Mouse (Mus musculus): ENCODE results near the gene Pde8b.

The Pde8b gene

DNA sequence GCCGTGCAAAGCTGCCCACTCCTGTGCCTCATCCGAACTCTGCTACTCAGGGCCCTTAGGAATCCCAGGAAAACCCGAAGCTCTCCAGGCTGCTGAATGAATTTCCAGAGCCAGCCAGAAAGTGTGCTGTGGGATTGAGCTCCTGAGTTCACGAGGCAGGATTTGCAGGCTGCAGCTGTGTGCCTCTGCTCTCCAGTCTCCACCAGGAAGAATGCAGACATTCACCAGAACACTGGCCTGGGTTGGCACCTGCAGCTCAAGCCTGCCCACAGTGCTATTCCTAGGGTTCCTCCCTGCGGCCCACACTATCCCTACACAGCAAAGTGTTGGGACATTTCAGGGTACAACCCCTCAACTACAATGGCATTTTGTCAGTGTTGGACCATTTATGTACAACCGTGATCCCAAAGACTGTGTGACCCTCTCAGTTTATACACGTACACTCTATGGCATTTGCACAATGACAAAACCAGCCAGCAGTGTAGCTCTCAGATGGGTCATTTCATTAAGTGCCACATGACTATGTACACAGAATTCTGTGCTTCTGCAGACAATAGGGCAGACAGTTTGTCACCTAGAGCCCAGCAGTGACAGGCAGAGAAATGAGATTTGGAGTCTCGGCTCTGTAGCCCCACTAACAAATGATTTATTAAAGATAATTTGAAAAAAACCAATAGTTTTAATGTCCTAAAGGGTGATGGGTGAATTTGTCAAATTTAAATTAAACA lies 176.5 kb downstream of the Pde8b start:
- DNase-seq = no peak

- no peak for DNase-seq
Measured at GRCm38 (mm10) chr13:95070268-95070667, 179.9 kb downstream of the Pde8b start.

GRCm38 (mm10) chr13:95067854-95068253 lies 182.3 kb downstream of the Pde8b start:
- DNase-seq = no peak

DNA sequence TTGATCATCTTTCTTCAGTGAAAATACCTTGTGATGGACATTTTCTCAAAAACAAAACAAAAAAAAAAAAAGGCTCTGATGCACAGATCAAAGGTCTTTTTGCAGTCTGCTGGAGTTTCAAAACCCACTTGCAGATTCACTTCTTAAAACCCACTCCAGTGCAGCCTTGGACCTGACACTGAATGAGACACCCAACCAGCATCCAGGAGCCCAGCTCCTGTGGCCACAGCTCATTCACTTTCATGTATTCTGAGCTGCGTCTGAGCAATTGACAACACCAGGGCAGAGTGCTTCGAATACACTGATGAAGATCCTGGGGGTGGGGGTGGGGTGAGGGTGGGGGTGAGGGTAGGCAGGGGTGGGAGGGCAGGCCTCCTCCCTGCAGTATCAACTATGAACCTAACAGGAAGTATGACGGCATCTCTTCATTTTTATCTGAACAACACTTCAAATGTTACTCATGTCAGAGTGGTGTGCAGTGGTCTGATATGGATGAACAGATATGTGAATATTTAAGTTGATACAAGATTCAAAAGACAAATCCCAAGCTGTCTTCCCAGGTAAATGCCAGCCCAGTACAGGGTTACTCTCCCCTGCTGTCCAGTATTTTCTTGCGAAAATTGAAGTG lies 186.6 kb downstream of the Pde8b start:
- no peak for DNase-seq

- no peak for DNase-seq
Measured at GRCm38 (mm10) chr13:95058885-95059284, 191.3 kb downstream of the Pde8b start.

DNA sequence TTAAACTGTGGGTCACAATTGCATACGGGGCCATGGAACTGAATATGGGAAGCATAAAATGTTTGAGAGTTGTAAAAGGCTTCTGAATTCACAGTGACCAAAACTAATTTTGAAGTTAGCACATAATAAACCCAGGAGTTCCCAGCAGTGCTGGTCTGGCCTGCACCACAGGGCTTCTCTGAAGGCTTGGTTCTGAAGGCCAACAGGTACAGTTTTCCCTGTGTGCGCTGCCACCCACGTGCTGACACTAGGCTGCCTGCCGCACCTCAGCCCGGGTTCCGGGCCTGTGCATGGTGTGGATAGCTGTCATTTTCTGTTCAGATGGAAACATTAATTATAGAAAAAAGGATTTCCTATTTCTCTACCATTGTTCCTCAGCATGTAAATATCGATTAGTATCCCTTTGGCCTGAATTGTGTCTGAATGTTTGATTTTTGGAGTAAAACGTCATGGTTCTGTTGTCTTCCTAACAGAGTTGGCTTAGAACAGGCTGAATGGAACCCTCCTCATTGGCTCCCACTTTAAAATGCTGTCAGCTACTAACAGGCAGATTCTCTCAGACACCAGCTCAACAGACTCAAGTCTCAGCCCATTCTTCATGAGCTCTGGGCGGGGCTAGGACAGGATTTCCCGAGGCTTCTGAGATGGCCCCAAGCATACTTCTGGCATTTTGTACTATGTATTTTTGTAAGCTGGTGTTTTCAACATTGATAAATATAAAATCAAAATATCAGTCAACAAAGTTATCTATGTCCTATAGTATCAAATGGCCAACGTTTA lies 193.4 kb downstream of the Pde8b start:
- DNase-seq = no peak

DNA sequence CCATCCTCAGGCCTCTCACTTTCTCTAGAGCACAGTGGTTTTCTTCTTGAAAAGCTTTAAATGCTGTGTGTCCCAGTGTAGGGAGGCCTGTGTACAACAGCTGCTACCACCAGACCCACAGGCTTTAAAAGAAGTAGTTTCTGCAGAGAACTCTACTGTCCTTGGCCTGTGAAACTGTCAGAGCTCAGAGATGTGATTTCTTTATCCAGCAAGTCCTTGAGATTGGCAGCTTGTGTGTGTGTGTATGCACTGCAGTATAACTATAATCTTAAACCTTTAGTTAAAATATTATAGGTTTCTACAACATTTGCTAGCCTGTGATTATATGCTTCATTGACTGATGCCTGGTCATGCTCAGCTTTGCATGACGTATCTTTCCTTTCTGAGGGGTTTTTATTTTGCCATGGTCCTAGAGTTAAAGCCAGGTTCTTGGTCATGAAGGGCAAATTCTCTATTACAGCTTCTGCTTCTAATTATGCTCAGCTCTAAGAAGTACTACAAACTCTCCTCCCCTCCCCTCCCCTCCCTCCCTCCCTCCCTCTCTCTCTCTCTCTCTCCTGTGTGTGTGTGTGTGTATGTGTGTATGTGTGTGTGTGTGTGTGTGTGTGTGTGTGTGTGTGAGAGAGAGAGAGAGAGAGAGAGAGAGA lies 194.3 kb downstream of the Pde8b start:
- DNase-seq = no peak

GRCm38 (mm10) chr13:95052421-95052820 lies 197.7 kb downstream of the Pde8b start:
- DNase-seq = no peak

DNA sequence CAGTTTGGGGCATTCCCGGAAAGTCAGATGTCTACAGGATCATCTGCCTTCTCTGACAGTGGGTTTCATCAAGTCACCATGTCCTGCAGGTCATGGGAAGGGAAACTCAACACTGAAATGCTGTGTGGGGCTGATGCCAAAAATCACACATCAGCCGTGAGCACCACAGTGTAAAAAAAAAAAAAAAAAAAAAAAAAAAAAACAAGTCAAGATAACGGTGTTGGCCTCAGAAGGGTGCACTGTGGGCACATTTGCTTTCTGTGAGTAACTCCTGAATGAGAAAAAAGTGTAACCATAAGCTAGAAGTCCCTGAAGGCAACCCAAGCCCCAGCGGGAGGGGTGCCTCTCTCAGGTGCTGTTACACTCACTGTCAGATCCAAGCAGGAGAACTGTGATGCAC lies 199.7 kb downstream of the Pde8b start:
- DNase-seq = no peak

GRCm38 (mm10) chr13:95044108-95044507 lies 206.0 kb downstream of the Pde8b start:
- no peak for DNase-seq

DNA sequence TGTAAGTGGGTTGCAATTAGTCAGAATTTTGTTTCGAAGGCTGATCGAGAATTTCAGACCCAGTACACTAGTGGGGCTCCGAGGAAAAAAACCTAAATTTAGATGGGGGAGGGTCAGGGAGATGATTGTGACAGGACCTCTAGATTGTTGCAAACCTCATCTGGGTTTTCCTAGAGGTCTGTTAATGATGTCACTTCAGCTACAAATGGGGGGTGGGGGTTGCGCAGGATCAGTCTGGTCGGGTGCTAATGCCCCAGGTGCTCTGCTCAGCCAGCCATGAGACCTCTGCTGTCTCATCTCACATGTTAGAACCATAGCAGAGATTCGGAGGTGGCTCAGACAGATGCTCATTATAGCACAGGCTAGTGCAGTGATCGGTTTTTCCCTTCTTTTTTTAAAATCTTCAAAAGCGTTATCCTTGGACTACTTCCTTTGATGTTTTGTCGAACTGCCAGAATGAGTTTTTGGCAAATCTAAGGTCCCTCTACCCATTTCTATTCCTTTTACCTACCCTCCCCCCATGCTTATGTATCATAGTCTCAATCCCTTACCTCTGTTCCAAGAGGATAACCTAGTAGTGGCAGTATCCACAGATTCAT lies 209.9 kb downstream of the Pde8b start:
- no peak for DNase-seq

DNA sequence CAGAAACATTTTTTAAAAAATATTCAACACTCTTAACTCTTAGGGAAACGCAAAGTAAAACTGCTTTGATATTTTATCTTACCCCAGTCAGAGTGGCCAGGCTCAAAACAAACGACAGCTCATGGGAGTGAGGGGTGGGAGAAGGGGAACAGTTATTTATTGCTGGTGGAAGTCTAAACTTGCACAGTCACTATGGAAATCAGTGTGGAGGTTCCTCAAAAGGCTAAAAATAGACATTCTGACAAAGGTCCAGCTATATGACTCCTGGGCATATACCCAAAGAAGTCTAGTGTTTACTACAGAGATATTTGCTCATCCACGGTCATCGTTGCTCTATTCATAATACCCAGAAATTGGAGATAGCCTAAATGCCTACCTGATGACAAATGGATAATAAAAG lies 211.9 kb downstream of the Pde8b start:
- no peak for DNase-seq

GRCm38 (mm10) chr13:95034715-95035114 lies 215.4 kb downstream of the Pde8b start:
- peak; percentile 6 to 11 for DNase-seq

- no peak for DNase-seq
Measured at GRCm38 (mm10) chr13:95034094-95034493, 216.0 kb downstream of the Pde8b start.

GRCm38 (mm10) chr13:95032973-95033372 lies 217.2 kb downstream of the Pde8b start:
- DNase-seq = no peak

- no peak for DNase-seq
Measured at GRCm38 (mm10) chr13:95032127-95032831, 217.9 kb downstream of the Pde8b start.

GRCm38 (mm10) chr13:95030828-95031227 lies 219.3 kb downstream of the Pde8b start:
- no peak for DNase-seq

DNA sequence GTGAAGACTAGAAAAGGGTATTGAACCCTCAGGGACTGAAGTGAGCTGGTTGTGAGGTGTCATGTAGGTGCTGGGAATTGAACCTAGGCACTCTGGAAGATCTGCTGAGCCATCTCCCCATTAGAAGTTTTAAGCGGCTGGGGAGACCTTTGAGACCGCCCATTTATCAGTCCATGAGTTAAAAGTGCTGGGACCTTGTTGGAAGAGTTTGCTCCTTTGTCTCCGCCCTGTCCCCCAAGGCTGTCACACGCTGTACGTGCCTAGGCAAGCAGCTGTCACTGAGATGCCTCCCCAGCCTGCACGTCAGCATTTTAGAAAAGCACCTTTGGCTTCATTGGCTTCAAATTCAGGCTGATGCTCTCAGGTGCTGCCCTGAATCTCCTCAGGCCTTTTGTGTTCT lies 229.9 kb downstream of the Pde8b start:
- DNase-seq = no peak

DNA sequence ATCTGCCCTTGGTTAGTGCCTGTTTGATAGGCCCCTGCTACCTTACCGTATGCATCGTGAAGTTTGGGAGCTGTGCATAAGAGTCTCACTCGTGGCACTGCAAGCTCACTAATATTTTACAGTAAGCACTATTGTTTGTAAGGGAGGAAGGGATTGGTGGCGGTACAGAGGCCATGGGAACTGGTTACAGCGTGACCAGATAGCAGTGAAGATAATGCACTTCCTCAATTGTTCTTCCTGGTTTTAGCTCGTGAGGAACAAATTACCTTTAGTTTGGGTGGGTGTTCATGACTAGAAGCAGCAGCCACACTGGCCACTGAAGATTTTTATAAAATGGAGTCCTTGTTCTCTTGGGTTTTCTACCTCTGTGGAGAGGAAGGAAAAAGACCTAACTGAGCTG lies 230.8 kb downstream of the Pde8b start:
- no peak for DNase-seq

DNA sequence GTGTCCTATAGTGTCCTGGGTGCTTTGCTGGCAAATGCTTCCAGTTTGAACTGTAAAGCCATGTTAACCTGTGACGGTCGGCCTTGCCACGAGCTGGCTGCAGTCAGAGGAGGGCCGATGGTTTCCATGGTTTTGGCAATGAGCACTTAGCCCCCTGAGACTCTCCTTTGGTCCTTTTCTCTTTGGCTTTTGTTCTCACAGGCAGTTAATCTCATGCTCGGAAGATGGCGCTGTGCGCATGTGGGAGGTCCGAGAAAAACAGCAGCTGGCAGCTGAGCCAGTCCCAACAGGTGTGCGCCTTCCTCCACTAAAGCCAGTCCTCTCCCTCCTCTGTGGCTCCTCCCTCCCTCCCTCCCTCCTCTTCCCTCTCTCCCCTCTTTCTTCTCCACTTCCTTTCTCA lies 232.2 kb downstream of the Pde8b start:
- DNase-seq = peak; percentile 52 to 66

GRCm38 (mm10) chr13:95017278-95017677 lies 232.9 kb downstream of the Pde8b start:
- no peak for DNase-seq

- no peak for DNase-seq
Measured at GRCm38 (mm10) chr13:95011546-95012257, 238.4 kb downstream of the Pde8b start.
